Mouse (Mus musculus) embryonic fibroblast, embryonic 13.5 days (primary cell): Measurements from ENCODE around the gene Sec14l4. TPM values are rescaled to one million over a fixed set of nuclear protein-coding genes. Genes with fewer than 3 reads are reported as not detected.

ENCODE experiments used
- H3K27ac ChIP-seq: 2 replicates; pipeline ENCODE4 v1.5.1; 2012; ENCODE audit warnings: low read length, control low read depth, inconsistent platforms; ENCODE audit not compliant: insufficient read depth
- H3K4me1 ChIP-seq: 2 replicates; pipeline ENCODE4 v1.6.1; 2011; ENCODE audit warnings: low read length; ENCODE audit not compliant: control insufficient read depth, insufficient read depth
- H3K4me3 ChIP-seq: 2 replicates; pipeline ENCODE4 v1.5.1; 2011; ENCODE audit warnings: mild to moderate bottlenecking, control low read depth, low read length; ENCODE audit not compliant: insufficient read depth
- CTCF ChIP-seq: IDR thresholded peaks from 2 replicates; pipeline ENCODE4 v1.5.1; 2011; ENCODE audit warnings: mild to moderate bottlenecking, control low read depth, low read length, moderate library complexity, borderline replicate concordance; ENCODE audit not compliant: insufficient read depth
- POLR2A ChIP-seq: IDR thresholded peaks from 2 replicates; pipeline ENCODE4 v1.6.1; 2011; ENCODE audit warnings: low read depth, mild to moderate bottlenecking, control low read depth, low read length, moderate library complexity
- polyA plus RNA-seq: library from polyadenylated mRNA; stranded (reverse); fragments of >200 nt; gene quantifications from 2 replicates; pipeline ENCODE4 v1.2.4, GENCODE M21; 2011; ENCODE audit warnings: low read depth; ENCODE audit not compliant: missing spikeins, insufficient read length

The Sec14l4 gene
- polyA plus RNA-seq, 1 experiment, result not detected

- peak; percentile 19; the same call in 1 of the 2 replicates for TF ChIP-seq CTCF
- TF ChIP-seq POLR2A, result no peak; the same call in 1 of the 2 replicates
- H3K4me1 ChIP-seq, result peaks cover 2% of the 10 kb centered on the region; the same call in 1 of the 2 replicates
- H3K27ac ChIP-seq, result peak within 1 kb of the TSS; percentile 37
- H3K4me3 ChIP-seq, result peak within 1 kb of the TSS; percentile 44
Measured at GRCm38 (mm10) chr11:4095171-4096053, 64.2 kb downstream of the Sec14l4 start, which contains the start of gene Mtfp1. Gene Mtfp1, minus strand, starts transcription at chr11:4095445.

GRCm38 (mm10) chr11:4096054-4096984 is 65.1 kb downstream of the Sec14l4 start:
- Histone ChIP-seq H3K4me3 (peak overlapping the region; percentile 46), H3K4me1 (peaks cover 2% of the 10 kb centered on the region; the same call in 1 of the 2 replicates), H3K27ac (peak overlapping the region; percentile 63)
- peak; percentile 99 for TF ChIP-seq POLR2A
- no peak for TF ChIP-seq CTCF

DNA sequence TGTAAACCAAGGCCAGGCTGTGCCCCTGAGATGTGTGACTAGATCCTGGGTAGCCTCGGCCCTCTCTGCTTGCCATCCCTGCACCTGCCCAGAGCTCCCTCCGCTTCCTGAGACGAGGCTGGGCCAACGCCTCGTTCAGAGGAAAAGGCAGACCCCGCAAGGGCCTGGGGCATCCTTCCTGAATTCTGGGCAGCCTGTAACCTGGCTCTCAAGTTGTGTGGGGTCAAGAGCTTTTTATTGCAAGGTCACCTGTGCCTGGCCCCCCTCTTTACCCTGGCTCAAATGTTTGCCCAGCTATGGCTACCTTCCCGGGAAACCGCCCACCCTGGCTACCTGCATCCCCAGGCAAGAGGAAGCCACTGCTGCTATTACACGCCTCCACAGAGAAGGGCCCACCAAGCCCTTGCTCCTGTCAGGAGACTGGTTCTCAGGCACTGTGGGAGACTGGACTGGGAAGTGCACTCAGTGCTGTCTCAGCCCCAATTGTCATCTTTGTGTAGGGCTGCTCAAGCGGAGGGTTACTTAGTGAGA is 65.9 kb downstream of the Sec14l4 start:
- H3K27ac ChIP-seq, result peak overlapping the region; percentile 63
- H3K4me3 ChIP-seq, result peak overlapping the region; percentile 46
- peaks cover 2% of the 10 kb centered on the region; the same call in 1 of the 2 replicates for H3K4me1 ChIP-seq
- TF ChIP-seq POLR2A (no peak; the same call in 1 of the 2 replicates), CTCF (no peak)

Other genes with a start within 250 kb of the Sec14l4 start
- gene Osbp2, start 167.6 kb upstream of the Sec14l4 start, polyA plus RNA-seq, result 1.3 and 1.5 TPM in 2 replicates
- gene 4921536K21Rik, start 136.4 kb upstream of the Sec14l4 start, polyA plus RNA-seq, result 0.68 and 0.86 TPM in 2 replicates
- 11.7 and 12.6 TPM in 2 replicates for gene Dusp18, start 136.2 kb upstream of the Sec14l4 start, polyA plus RNA-seq
- gene Slc35e4, start 116.8 kb upstream of the Sec14l4 start, polyA plus RNA-seq, result 12.0 and 13.1 TPM in 2 replicates
- gene Tcn2, start 99.3 kb upstream of the Sec14l4 start, polyA plus RNA-seq, result 75.4 and 97.1 TPM in 2 replicates
- gene Pes1, start 67.5 kb upstream of the Sec14l4 start, polyA plus RNA-seq, result 146 and 152 TPM in 2 replicates
- not detected in 2 replicates for gene 4930556J24Rik, start 54.7 kb upstream of the Sec14l4 start, polyA plus RNA-seq
- 0.73 and 0.86 TPM in 2 replicates for gene Gal3st1, start 47.8 kb upstream of the Sec14l4 start, polyA plus RNA-seq
- gene Sec14l3, start 33.4 kb downstream of the Sec14l4 start, polyA plus RNA-seq, result not detected in 2 replicates
- gene Mtfp1, start 64.0 kb downstream of the Sec14l4 start, polyA plus RNA-seq, result 0.49 and 1.6 TPM in 2 replicates
- 1.8 and 2.5 TPM in 2 replicates for gene Sec14l2, start 92.0 kb downstream of the Sec14l4 start, polyA plus RNA-seq
- gene Rnf215, start 103.7 kb downstream of the Sec14l4 start, polyA plus RNA-seq, result 16.4 and 19.6 TPM in 2 replicates
- gene Ccdc157, start 128.8 kb downstream of the Sec14l4 start, polyA plus RNA-seq, result 9.2 and 9.4 TPM in 2 replicates
- 42.5 and 46.8 TPM in 2 replicates for gene Sf3a1, start 128.9 kb downstream of the Sec14l4 start, polyA plus RNA-seq
- gene Tbc1d10a, start 155.3 kb downstream of the Sec14l4 start, polyA plus RNA-seq, result 18.3 and 20.7 TPM in 2 replicates
- gene Castor1, start 186.8 kb downstream of the Sec14l4 start, polyA plus RNA-seq, result 13.9 and 19.1 TPM in 2 replicates
- gene Osm, start 205.0 kb downstream of the Sec14l4 start, polyA plus RNA-seq, result not detected in 2 replicates
- gene Lif, start 226.1 kb downstream of the Sec14l4 start, polyA plus RNA-seq, result 17.0 and 20.3 TPM in 2 replicates